Mouse (Mus musculus): ENCODE measurements around the gene Tfpt.

Tfpt gene

GRCm38 (mm10) chr7:3629543-3630477 lies at the start of gene Tfpt, which contains the start of gene Prpf31:
TSS of gene Tfpt (minus strand) at chr7:3629929.
TSS of gene Prpf31 (plus strand) at chr7:3629985.
- peak; percentile 94 for DNase-seq (ENCODE audit: low read depth, low spot score)

- no peak for DNase-seq (ENCODE audit: low read depth, low spot score)
Observed at GRCm38 (mm10) chr7:3677342-3677741, 47.6 kb upstream of the Tfpt start, which contains the start of gene Tmc4. TSS of gene Tmc4 (minus strand) at chr7:3677553.

GRCm38 (mm10) chr7:3676371-3676770 lies 46.6 kb upstream of the Tfpt start:
- DNase-seq (ENCODE audit: low read depth, low spot score): no peak

GRCm38 (mm10) chr7:3675228-3675548 lies 45.5 kb upstream of the Tfpt start:
- DNase-seq (ENCODE audit: low read depth, low spot score): no peak

- peak; percentile 80 for DNase-seq (ENCODE audit: low read depth, low spot score)
Observed at GRCm38 (mm10) chr7:3674507-3675227, 44.9 kb upstream of the Tfpt start.

GRCm38 (mm10) chr7:3666921-3667391 lies 37.2 kb upstream of the Tfpt start:
- DNase-seq (ENCODE audit: low read depth, low spot score): no peak

GRCm38 (mm10) chr7:3665215-3666114 lies 35.7 kb upstream of the Tfpt start, which contains the start of gene Leng1:
TSS of gene Leng1 (minus strand) at chr7:3665840.
- peak; percentile 90 for DNase-seq (ENCODE audit: low read depth, low spot score)

GRCm38 (mm10) chr7:3664524-3665214 lies 34.9 kb upstream of the Tfpt start:
- DNase-seq (ENCODE audit: low read depth, low spot score): no peak

- DNase-seq (ENCODE audit: low read depth, low spot score): no peak
Observed at GRCm38 (mm10) chr7:3658578-3658977, 28.8 kb upstream of the Tfpt start.

GRCm38 (mm10) chr7:3656966-3657365 lies 27.2 kb upstream of the Tfpt start:
- no peak for DNase-seq (ENCODE audit: low read depth, low spot score)

GRCm38 (mm10) chr7:3646641-3647040 lies 16.9 kb upstream of the Tfpt start:
- DNase-seq (ENCODE audit: low read depth, low spot score): no peak

GRCm38 (mm10) chr7:3646188-3646587 lies 16.5 kb upstream of the Tfpt start:
- no peak for DNase-seq (ENCODE audit: low read depth, low spot score)

- DNase-seq (ENCODE audit: low read depth, low spot score): no peak
Observed at GRCm38 (mm10) chr7:3645488-3646025, 15.8 kb upstream of the Tfpt start.

- peak; percentile 98 for DNase-seq (ENCODE audit: low read depth, low spot score)
Observed at GRCm38 (mm10) chr7:3644672-3645487, 15.2 kb upstream of the Tfpt start, which contains the start of gene Cnot3. TSS of gene Cnot3 (plus strand) at chr7:3645268.

- no peak for DNase-seq (ENCODE audit: low read depth, low spot score)
Observed at GRCm38 (mm10) chr7:3644348-3644671, 14.6 kb upstream of the Tfpt start.

GRCm38 (mm10) chr7:3643843-3644242 lies 14.1 kb upstream of the Tfpt start:
- DNase-seq (ENCODE audit: low read depth, low spot score): no peak

GRCm38 (mm10) chr7:3643412-3643811 lies 13.7 kb upstream of the Tfpt start:
- DNase-seq (ENCODE audit: low read depth, low spot score): no peak

- DNase-seq (ENCODE audit: low read depth, low spot score): no peak
Observed at GRCm38 (mm10) chr7:3630478-3630815, 718 bp upstream of the Tfpt start.

GRCm38 (mm10) chr7:3629030-3629429 lies 699 bp downstream of the Tfpt start:
- no peak for DNase-seq (ENCODE audit: low read depth, low spot score)
